Mouse (Mus musculus): Measurements from ENCODE around the gene Hmg20b. TPM values are rescaled to one million over a fixed set of nuclear protein-coding genes. Genes with fewer than 3 reads are reported as not detected.

Gene Hmg20b
- total RNA-seq, 2 experiments from 2014 or later, result 60.4 to 67.1 TPM

DNA sequence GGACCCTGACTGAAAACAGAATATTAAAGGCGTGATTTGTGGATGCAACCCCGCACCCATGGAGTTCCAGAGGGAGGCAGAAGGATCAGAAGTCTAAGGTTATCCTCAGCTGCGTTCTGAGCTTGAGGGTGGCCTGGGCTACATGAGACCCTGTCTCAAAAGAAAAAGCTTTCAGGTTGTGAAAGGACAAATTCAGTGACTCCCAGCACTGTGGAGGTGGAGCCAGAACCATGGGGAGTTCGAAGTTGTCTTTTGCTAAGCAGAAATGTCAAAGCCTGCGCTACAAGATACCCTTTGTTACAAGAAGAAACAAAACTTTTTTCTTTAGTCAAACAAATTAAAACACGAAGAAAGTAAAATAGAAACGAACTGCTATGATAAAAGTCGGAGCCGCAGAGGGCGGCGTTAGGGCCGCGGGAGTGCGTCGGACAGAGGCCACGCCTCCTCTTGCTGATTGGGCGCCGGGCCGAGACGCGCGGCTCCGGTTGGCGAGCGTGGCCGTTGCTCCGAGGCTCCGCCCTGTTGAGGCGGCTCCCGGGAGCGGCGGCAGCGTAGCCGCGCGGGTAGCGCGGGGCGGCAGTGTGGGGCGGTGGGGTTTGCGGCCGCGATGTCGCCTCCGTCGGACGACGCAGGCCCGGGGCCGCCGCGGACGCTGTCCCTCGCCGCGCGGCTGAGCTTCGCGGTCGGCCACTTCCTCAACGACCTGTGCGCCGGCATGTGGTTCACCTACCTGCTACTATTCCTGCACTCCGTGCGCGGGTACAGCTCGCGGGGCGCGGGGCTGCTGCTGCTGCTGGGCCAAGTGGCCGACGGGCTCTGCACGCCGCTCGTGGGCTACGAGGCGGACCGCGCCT, 6.9 kb upstream of the Hmg20b start, which contains the start of gene Mfsd12:
Mfsd12 (plus strand) TSS at position 501 of the 854 bp plus-strand sequence.
- DNase-seq, result peak; percentile 92 to 93
- intact Hi-C loops (cut with DNase I), result no loop called here

DNA sequence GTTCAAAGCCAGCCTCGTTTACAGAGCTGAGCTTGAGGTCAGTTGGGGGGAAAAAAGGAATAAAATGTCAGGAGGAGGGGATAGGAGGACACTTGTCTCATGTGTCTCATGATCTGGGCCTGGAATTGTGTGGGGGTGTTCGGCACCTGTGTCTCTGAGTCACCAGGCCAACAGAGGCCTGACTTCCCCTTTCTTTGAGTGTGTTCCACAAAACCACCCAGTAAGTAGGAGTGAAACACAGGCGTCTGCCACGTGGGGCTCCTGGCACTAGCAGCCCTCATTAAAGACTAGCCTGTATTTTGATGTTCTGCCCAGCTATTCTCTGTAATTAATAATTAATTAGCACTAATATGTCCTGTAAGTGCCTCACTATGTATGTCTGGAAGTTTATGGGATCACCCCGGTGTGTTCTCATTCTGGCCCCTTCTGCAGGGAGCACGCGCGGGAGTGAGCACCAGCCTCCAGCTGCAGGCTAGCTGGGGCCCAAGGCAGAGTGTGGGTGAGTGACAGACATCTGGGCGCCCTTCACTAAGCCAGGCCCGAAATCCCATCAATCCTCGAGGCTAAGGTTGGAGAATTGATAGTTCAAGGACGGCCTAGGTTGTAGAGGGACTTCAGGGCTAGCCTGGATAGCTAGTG, 6.2 kb upstream of the Hmg20b start:
- no peak for DNase-seq
- intact Hi-C loops (cut with DNase I), result no loop called here

DNA sequence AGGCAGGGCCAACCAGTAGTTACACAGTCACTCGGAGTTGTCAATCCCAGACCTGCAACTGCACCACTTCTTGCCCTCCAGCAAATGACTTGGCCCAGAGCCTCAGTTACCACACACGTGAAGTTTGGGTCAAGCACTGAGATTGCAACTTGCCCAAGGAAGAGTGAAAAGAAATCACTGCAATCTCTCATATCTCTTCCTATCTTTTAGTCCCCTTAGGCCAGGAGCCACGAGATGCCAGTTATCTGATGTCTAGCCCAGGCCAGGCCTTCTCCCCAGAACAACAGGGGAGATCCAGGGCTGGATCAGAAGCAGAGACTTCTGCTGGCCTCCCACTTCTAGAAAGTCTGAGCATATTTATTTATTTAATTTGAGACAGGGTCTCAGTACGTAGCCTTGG, 5.3 kb upstream of the Hmg20b start:
- intact Hi-C loops (cut with DNase I), result no loop called here

DNA sequence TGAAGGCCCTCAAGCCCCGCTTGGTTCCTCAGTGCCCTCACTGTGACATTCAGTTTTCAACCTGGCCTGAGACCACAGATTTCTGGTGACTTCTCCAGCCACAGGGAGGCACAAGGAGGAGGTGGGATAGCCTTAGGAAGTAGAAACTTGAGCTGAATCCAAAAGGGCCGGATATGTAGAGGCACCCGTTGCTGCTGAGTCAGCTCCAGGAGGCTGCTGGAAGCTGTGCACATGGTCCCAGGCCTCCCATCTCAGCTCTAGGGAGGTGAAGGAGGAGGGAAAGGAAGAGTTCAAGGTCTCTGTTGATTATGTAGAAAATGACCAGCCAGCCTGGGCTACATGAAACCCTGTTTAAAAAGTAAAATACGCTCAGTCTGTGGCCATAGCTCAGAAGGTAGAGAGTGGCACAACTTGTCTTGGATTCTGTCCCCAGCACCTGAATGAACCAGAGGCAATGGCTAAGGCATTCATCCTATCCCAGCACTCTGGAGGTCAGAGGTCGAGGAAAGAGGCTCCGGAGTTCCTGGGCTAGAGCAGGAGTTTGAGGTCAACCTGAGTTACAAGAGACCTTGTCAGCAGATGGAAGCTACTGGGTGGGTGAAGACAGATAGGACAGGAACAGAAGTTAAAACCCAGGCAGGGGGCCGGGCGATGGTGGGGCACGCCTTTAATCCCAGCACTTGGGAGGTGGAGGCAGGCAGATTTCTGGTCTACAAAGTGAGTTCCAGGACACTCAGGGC, 4.6 kb upstream of the Hmg20b start:
- intact Hi-C loops (cut with DNase I), result no loop called here
- no peak for DNase-seq

More for the DNA sequence above, 5.3 kb upstream of the Hmg20b start:
- no peak for DNase-seq

DNA sequence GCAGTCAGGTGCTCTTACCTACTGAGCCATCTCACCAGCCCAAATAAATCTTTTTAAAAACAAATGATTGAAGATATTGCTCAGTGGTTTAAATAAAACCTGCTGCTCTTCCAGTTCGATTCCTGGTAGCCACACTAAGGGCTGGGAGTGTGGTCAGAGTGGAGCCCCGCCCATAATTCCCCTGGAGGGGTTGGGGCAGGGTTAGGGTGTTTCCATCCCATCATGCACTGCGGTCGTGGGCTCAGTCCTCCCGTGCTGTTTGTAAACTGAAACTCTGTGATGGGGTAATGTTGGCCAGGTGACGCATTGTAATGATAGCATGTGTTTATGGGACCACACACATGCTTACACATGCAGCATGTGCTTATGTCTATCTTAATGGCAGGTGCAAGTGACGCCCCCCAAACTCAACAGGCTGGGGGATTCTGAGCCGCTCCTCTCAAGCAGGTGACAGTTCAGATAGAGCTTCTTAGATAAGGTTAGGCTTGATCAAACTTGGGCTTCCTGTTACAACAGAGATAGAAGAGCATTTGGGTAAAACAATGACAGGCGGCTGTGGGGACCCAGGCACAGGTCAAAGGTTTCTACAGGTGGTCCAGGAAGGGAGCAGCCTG, 1.5 kb upstream of the Hmg20b start:
- intact Hi-C loops (cut with DNase I), result loop anchor here (2.0 kb wide), 1 partner anchor 63 kb away; no protein-coding TSS in a partner anchor
- DNase-seq, result no peak

DNA sequence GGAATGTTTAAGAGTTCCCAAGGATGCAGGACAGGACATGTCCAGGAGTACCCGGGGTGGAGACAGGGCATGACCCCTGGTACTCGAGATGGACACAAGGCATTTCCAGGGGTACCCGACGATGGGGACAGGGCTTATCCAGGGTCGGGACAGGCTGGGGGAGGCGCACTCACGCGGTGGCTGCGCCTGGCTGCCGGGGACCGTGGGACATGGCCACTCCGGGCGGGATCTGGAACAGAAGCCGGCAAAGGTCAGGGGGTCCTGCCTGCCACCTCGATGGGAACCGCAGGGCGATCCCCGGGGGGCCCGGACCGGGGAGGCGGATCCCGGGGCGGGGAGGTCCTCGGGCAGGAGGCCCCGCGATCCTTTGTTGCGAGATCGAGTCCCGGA, 324 bp downstream of the Hmg20b start:
- no peak for DNase-seq
- intact Hi-C loops (cut with DNase I), result no loop called here

DNA sequence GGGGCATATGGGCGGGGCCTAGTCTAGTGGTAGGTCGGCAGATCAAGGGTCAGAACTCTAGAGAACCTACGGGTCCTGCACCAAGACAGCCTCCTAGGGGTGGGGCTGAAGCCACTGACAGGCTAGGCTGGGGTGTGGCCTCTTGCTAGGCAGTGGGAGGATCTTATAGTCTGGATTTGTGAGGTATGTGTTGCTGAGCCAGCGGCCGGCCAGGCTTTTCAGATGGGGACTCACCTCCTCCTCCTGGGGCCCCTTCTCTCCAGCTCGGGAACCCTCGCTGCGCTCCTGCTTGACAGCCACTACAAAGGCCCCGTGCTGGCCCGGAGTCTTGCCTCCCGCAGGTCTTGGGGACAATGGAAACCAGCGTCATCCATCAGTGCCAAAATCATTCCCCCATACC, 1.1 kb downstream of the Hmg20b start:
- DNase-seq, result peak in 1 of 2 experiments; percentile 27
- intact Hi-C loops (cut with DNase I), result no loop called here

DNA sequence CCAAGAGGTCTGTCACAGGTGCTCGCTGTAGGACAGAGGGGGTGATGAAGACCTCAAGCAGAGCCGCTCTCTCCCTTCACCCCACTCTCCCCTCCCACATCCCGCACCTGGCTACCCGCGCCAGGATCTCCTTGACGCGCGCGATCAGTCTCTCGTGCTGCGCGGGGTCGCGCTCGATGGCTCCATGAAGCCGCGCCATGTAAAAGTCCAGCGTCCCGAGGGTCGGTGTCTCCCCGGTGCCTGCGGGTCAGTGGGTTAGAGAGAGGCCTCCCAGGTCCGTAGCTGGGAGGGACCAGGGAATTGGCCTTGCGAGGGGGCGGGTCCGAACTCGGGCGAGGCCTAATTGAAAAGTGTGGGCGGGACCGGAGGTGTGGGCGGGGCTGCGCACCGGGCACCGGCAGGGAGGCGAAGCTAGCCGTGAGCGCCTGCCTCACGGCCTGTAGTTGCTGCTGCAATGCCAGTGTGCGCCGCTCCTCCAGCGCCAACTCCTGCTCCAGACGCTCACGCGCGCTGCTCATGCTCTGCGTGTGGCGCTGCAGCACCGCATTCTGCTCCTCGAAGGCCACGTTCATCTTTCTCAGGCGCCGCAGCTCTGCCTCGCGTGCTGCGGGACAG, 3.7 kb downstream of the Hmg20b start:
- intact Hi-C loops (cut with DNase I), result no loop called here
- peak in 1 of 2 experiments; percentile 17 for DNase-seq

DNA sequence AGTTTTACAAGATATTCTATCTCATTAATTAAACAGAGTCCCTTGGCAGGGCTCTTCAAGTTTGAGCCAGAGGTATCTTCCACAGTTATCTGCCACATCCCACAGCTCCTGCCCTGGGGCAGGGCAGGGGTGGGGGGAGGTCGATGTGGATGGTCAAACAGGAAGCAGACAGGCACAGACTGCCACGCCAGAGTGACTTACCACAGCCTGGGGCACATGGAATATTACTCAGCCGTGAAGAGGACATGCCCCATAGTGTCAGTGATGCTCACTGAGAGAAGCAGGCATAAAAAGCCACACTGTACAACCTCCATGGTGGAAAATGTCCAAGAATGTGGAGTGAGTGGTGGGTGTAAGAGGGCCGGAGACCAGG, 5.1 kb downstream of the Hmg20b start:
- intact Hi-C loops (cut with DNase I), result no loop called here
- DNase-seq, result no peak

DNA sequence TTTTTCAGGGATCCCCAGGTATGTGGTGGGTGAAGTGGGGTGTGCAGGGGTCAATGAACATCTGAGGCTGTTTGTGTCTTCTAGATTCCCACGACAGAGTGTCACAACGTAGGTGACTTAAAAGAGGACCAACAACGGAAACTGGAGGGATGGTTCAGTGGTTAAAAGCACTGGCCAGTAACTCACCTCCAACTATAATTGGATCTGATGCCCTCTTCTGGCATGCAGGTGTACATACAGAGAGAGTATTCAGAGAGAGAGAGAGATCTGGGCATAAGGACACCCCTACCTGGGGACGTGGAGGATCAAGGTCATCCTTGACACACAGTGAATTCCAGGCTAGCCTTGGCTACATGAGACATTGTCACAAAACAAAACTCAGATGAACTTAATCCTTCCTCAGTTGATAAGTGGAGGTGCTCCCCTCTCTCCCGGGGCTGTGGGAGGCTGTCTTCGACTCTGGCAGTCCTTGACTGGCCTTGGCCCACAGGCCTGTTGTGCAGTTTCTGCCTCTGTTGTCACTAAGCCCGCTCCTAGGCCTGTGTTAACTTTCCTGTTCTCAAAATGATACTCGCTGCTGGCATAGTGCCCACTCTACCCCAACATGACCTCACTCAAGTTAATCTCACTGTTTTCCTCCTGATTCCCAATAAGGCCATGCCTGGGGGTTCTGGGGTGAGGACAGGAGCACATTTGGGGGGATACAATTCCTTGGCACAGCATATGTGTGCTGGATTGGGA, 5.7 kb downstream of the Hmg20b start:
- intact Hi-C loops (cut with DNase I), result no loop called here
- DNase-seq, result peak in 1 of 2 experiments; percentile 18

DNA sequence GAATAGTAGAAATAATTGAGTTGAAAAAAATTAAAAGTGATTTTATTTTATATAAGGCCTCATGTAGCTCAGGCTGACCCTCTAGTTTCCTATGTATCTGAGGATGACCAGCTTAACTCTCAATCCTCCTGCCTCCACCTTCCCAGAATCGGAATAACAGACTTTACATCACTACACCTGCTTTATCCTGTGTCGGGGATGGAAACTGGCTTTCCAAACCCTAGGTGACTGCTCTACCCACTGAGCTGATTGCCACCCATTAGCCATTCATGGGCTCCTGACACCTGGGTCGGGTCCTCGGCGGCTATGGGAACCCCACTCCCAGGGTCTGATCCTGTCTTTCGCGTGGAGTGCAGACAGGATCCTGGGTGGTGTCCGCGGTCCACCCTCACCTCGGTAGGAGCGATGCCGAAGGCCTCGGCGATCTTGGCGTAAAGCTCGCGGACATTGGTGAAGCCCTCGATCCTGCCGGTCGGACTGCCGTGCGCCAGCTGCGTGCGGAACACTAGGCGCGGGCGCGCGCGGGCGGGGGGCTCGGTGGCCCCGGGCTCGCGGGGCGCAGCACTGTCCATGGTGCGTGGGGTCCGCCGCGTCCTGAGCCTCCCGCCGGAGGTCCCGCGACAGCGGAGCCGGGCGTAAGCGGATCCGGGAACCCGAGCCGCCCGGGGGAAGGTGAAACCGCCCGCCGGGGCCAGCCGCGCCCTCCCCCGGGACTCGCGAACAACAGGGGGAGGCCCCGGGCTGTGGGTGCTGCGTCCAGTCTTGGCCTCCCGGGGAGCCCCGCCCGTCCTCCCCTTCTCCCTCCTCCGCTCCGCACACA, 7.4 kb downstream of the Hmg20b start, which contains the start of gene Gipc3:
Gipc3 (minus strand) TSS at position 581 of the 820 bp plus-strand sequence.
- intact Hi-C loops (cut with DNase I), result no loop called here
- peak in 1 of 2 experiments; percentile 49 for DNase-seq

DNA sequence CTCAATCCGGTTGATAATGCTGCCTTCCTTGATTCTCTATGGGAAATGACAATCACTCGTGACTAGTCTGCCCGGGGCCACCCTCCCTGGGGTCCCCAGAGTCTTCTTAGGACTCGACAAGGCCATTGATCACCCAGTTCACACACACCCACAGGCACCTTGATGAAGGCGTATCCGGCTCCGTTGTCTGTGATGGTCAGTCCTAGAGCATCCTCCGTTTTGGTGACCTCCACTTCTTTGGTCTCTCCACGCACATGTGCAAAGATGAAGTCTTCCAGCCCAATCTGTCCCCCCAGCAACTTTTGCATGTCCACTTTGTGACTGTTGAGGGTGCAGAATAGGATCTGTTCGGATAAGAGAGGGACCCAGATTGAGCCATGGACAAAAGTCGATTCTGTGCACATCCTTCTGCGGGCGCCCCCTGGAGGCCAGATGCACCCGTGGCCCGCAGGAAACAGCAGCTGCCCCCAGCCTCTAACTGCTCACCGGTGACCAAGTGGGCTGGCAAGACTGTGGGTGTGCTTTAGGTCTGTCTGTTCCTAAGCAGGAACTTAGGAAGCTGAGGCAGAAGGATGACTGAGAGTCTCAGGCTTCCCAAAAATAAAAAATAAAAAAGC, 8.8 kb downstream of the Hmg20b start:
- peak; percentile 78 to 86 for DNase-seq
- intact Hi-C loops (cut with DNase I), result loop anchor here (2.0 kb wide), 2 partner anchors 15 to 53 kb away; no protein-coding TSS in a partner anchor

DNA sequence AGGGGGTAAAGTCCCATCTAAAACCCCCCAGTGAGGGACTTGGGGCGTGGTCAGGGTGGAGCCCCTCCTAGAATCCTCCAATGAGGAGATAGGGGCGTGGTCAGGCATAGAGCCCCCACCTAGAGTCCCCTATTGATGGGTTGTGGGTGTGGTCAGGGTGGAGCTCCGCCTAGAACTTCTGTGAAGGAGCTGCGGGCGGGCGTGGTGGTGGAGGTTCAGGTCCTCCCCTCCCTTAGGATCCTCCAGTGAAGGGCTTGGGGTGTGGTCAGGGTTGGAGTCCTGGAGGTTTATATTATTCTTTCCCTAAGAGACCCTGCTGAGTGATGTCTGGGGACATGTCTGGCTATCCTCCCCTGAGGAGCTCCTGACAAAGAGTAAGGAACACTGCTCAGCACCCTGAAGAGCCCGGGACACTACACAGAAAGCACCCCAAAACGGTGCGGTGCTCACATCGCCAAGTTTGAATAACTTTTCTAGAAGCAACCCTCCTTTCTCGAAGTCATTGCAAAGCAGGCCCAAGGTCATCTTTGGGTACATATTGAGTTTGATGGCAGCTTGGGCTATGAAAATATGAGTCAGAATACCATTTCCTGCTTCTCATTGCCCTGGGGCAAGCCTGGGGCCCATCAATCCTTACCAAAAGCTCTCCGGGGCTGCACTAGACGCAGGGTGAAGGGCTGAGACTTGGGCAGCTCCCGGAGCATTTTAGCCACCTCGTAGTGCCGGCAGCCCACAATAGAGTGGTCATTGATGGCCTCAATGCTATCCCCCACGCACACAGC, 9.5 kb downstream of the Hmg20b start:
- intact Hi-C loops (cut with DNase I), result loop anchor here (2.0 kb wide), 2 partner anchors 14 to 52 kb away; no protein-coding TSS in a partner anchor
- DNase-seq, result no peak

DNA sequence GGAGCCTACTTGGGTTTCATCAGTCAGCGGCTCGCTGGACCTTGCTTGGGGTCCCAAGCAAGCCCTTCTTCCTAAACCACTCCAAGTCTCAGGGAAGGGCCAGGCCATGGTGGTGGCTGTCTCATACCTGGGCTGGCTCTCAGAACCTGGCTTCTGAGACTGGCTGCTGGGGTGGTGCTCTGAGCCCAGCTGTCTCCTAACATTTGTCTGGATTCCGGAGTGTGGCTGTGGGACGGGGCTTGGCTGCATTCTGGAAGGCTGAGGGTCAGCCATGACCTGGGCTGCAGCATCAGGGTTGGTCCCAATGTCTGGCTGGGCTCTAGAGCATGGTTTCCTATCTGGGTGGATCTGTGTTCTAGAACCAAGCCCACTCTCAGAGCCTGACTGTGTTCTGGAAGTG, 13.7 kb downstream of the Hmg20b start:
- intact Hi-C loops (cut with DNase I), result no loop called here
- no peak for DNase-seq

DNA sequence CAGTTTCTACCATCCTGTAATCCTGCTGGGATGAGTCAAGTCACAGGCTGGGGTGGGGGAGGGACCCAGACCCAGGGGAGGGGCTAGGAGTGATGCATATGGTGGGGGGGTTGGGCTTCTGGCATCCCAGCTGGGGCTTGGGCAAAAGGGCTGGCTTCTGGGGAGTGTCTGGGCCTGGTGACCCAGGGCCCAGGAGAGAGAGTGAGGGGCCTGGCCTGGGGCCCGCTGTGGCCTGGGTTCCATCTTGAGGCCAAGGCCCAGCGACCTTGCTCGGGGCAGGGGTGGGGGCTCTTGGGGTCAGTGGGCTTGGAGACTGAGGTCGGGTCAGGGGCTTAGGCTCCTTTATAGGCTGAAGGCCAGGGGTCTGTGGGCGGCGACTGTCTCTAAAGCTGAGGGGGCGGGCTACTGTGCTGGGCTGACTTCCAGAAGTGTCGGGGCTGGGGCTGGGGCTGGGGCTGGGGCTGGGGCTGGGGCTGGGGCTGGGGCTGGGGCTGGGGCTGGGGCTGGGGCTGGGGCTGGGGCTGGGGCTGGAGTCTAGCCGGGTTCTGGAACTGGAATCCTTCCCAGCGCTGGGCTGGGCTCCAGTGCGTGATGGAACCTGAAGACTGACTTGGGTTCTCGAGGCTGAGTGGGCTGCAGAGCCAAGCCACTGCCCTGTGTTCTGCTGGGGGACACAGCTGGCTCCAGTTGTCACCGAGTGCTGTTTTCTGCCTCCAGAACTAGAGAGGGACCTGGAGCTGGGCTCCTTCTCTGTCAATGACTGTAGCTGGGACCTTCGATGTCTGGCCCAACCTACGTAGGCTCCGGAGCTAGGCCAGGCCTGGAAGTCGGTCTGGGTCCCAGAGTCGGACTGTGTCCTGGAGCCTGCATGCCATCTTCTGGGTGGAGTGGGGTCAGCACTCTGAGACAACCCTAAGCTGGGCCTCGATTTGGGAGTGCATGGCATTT, 14.6 kb downstream of the Hmg20b start:
- intact Hi-C loops (cut with DNase I), result no loop called here
- no peak for DNase-seq

DNA sequence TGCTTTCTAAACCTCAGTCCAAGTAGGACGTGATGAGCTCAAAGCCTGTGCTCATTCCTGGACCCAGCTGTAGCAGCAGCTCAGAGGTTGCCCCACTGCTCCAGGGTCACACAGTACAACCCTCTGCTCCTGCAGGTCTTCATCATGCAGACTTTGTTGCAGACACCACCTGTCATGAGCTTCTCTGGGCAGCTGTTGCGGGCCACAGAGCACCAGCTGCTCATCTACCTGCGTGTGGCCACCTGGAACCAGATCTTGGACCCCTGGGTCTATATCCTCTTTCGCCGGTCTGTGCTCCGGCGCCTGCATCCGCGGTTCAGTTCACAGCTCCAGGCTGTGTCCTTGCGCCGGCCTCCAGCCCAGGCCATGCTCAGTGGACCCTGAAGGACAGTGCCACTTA, 16.0 kb downstream of the Hmg20b start:
- no peak for DNase-seq
- intact Hi-C loops (cut with DNase I), result no loop called here

All from heart, postnatal 36 days (tissue).